Mouse (Mus musculus) layer of hippocampus, postnatal 25 days (tissue): ENCODE results near the gene Lipa. TPM values are rescaled to one million over a fixed set of nuclear protein-coding genes. Genes with fewer than 3 reads are reported as not detected.

ENCODE experiments used
- DNase-seq, 2 experiments: peaks; one replicate each; pipeline ENCODE4 v3.0.0; 2022; ENCODE audit warnings: mixed read lengths in 2 of 2, low spot score in 1 of 2; ENCODE audit errors: extremely low spot score in 1 of 2
- total RNA-seq, 2 experiments: library from RNA; stranded (reverse); gene quantifications; 2 replicates each; pipeline ENCODE4 v1.2.3; 2021

Gene Lipa
- total RNA-seq, 2 experiments from 2014 or later, result 16.9 to 19.8 TPM

GRCm38 (mm10) chr19:34524646-34525045 is 2.6 kb downstream of the Lipa start:
- DNase-seq, result no peak

GRCm38 (mm10) chr19:34523106-34523725 is 4.1 kb downstream of the Lipa start:
- DNase-seq, result no peak

GRCm38 (mm10) chr19:34521978-34522377 is 5.3 kb downstream of the Lipa start:
- no peak for DNase-seq

GRCm38 (mm10) chr19:34521361-34521760 is 5.9 kb downstream of the Lipa start:
- no peak for DNase-seq

- DNase-seq, result no peak
Observed at GRCm38 (mm10) chr19:34520051-34520450, 7.2 kb downstream of the Lipa start.

GRCm38 (mm10) chr19:34519646-34520045 is 7.6 kb downstream of the Lipa start:
- DNase-seq, result no peak

- no peak for DNase-seq
Observed at GRCm38 (mm10) chr19:34518786-34519185, 8.5 kb downstream of the Lipa start.

- no peak for DNase-seq
Observed at GRCm38 (mm10) chr19:34517812-34518594, 9.3 kb downstream of the Lipa start.

- DNase-seq, result no peak
Observed at GRCm38 (mm10) chr19:34517197-34517596, 10.1 kb downstream of the Lipa start.

- DNase-seq, result no peak
Observed at GRCm38 (mm10) chr19:34516346-34516745, 10.9 kb downstream of the Lipa start.

- no peak for DNase-seq
Observed at GRCm38 (mm10) chr19:34515681-34516080, 11.6 kb downstream of the Lipa start.

GRCm38 (mm10) chr19:34511528-34511927 is 15.7 kb downstream of the Lipa start:
- no peak for DNase-seq

GRCm38 (mm10) chr19:34510717-34511116 is 16.6 kb downstream of the Lipa start:
- no peak for DNase-seq

GRCm38 (mm10) chr19:34505161-34505721 is 22.0 kb downstream of the Lipa start:
- no peak for DNase-seq

GRCm38 (mm10) chr19:34500763-34501162 is 26.5 kb downstream of the Lipa start:
- peak in 1 of 2 experiments; percentile 27 for DNase-seq

GRCm38 (mm10) chr19:34496353-34496752 is 30.9 kb downstream of the Lipa start:
- DNase-seq, result no peak

- DNase-seq, result no peak
Observed at GRCm38 (mm10) chr19:34493859-34494258, 33.4 kb downstream of the Lipa start.

GRCm38 (mm10) chr19:34483547-34483946 is 43.7 kb downstream of the Lipa start:
- DNase-seq, result peak in 1 of 2 experiments; percentile 42

GRCm38 (mm10) chr19:34474991-34475971 is 52.0 kb downstream of the Lipa start, which contains the start of gene Ch25h:
Gene Ch25h, minus strand, starts transcription at chr19:34475164.
- DNase-seq, result peak in 1 of 2 experiments; percentile 22

- DNase-seq, result no peak
Observed at GRCm38 (mm10) chr19:34474228-34474990, 52.9 kb downstream of the Lipa start.
